In the genomic region with DNA sequence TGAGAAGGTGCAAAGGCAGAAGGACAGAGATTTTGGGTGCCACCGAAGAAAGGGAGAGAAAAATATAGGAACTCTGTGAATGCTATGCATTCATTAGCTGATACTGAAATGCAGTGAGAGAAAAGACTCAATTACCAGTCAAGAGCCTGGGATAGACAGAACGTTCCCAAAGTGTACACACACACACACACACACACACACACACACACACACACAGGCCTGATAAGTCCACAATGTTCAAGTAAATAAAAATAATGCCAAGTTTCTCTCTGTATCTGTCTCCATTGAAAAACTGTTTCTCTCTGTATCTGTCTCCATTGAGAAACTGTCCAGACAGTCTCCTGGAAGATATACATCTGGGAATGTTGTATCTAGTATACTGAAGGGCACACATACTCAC, we compare ENCODE assay signal across 24 mouse cellular contexts.
"Had no signal": no experiment of that assay in that cellular context is flagged by ENCODE, and none has a peak within 500 bp of the region (broad histone marks: within the 10 kb centered on the region; RNA-seq: fewer than 3 reads in every experiment).

No protein-coding gene starts in this region.

- H3K4me2 ChIP-seq: heart, embryonic 13.5 days; heart, embryonic 15.5 days; hindbrain, embryonic 13.5 days; hindbrain, embryonic 15.5 days; kidney, embryonic 15.5 days; liver, embryonic 12.5 days had no signal

- H3K9me3 ChIP-seq: heart, embryonic 10.5 days; heart, embryonic 13.5 days; heart, embryonic 15.5 days; hindbrain, embryonic 13.5 days; hindbrain, embryonic 15.5 days; kidney, embryonic 15.5 days; liver, embryonic 12.5 days had no signal

- H3K4me1 ChIP-seq: hindbrain, embryonic 13.5 days; hindbrain, embryonic 15.5 days; kidney, embryonic 15.5 days; liver, embryonic 12.5 days had no signal

- H3K27me3 ChIP-seq: hindbrain, embryonic 13.5 days; hindbrain, embryonic 15.5 days; kidney, embryonic 15.5 days; liver, embryonic 12.5 days had no signal

- H3K9ac ChIP-seq: heart, embryonic 13.5 days; heart, embryonic 15.5 days; hindbrain, embryonic 13.5 days; hindbrain, embryonic 15.5 days; kidney, embryonic 15.5 days; liver, embryonic 12.5 days had no signal

- H3K27ac ChIP-seq: gastrocnemius, adult 2 months; heart, embryonic 10.5 days; heart, embryonic 13.5 days; heart, embryonic 15.5 days; hindbrain, embryonic 13.5 days; hindbrain, embryonic 15.5 days; hindbrain, postnatal 0 days; kidney, embryonic 15.5 days; kidney, postnatal 0 days; liver, embryonic 12.5 days had no signal

- ATAC-seq: hindbrain, postnatal 0 days; intestine, embryonic 16.5 days; liver, embryonic 12.5 days had no signal

- H3K4me3 ChIP-seq: gastrocnemius, adult 2 months; heart, embryonic 10.5 days; heart, embryonic 13.5 days; heart, embryonic 15.5 days; hindbrain, embryonic 13.5 days; hindbrain, embryonic 15.5 days; kidney, embryonic 15.5 days; liver, embryonic 12.5 days had no signal

- DNase-seq: gastrocnemius, adult 2 months; gastrocnemius, postnatal 10 days; gastrocnemius, postnatal 25 days; heart, postnatal 14 days; heart, postnatal 36 days; kidney, adult 11 months; kidney, adult 2 months; kidney, adult 9 months; kidney, postnatal 14 days; kidney, postnatal 36 days; layer of hippocampus, adult 9-11 months; layer of hippocampus, postnatal 36 days; left cerebral cortex, postnatal 4 days; liver had no signal

- H3K36me3 ChIP-seq: heart, embryonic 10.5 days; heart, embryonic 13.5 days; heart, embryonic 15.5 days; hindbrain, embryonic 13.5 days; hindbrain, embryonic 15.5 days; kidney, embryonic 15.5 days; liver, embryonic 12.5 days had no signal
